In the genomic region with DNA sequence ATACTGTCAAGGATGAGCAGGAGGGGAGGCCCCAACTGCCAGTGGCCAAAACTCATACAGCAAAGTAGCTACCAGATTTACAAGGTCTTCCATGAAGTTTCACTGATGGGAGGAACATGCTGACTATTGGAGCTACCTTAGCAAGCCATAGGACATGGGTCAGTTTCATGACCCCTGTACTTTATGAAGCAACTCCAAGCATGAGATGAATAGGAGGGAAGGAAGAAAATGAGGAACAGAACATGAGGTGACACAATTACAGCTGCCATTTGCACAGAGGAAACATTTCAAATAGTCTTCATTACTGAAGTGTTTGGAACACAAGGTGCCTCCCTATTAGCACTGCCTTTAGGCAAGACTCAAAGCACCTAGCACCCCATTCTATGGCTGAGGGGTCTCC, we compare ENCODE assay signal across 22 mouse cellular contexts. TPM values are rescaled to one million over a fixed set of nuclear protein-coding genes. Genes with fewer than 3 reads are reported as not detected.
DNase-seq lines count a peak whose midpoint lies in the region; ATAC-seq and TF ChIP-seq lines count a peak whose summit lies in the region.
"Had no signal": no experiment of that assay in that cellular context is flagged by ENCODE, and none has a peak within 500 bp of the region (broad histone marks: within the 10 kb centered on the region; RNA-seq: fewer than 3 reads in every experiment).

No protein-coding gene starts in this region.

- peak overlapping the region; percentile 19 for H3K27ac ChIP-seq in kidney, adult 2 months (ENCODE audit: insufficient read depth, low read depth, low read length)
- peak overlapping the region; percentile 64 for H3K27ac ChIP-seq in liver, embryonic 13.5 days
- H3K27ac ChIP-seq in stomach, postnatal 0 days (replicated peaks): no peak overlapping the region
- H3K27ac ChIP-seq: forebrain, embryonic 10.5 days; hindbrain, embryonic 12.5 days; limb, embryonic 10.5 days; neural tube, embryonic 15.5 days had no signal

- TF ChIP-seq POLR2A in kidney, adult 2 months (IDR thresholded peaks at IDR 0.05; ENCODE audit: low read depth, low read length): no peak

- H3K27me3 ChIP-seq in kidney, adult 2 months (replicated peaks; ENCODE audit: control insufficient read depth, insufficient read depth, low read length): no peaks in the 10 kb centered on the region
- H3K27me3 ChIP-seq in liver, embryonic 13.5 days: no peaks in the 10 kb centered on the region
- H3K27me3 ChIP-seq in megakaryocyte, embryonic 14.5 days (replicated peaks): no peaks in the 10 kb centered on the region
- H3K27me3 ChIP-seq in stomach, postnatal 0 days (ENCODE audit: control insufficient read depth, insufficient read depth, low read length): no peaks in the 10 kb centered on the region
- H3K27me3 ChIP-seq: hindbrain, embryonic 12.5 days; neural tube, embryonic 15.5 days had no signal

- peak overlapping the region; percentile 46 for H3K9ac ChIP-seq in liver, embryonic 13.5 days
- no peak overlapping the region for H3K9ac ChIP-seq in stomach, postnatal 0 days (ENCODE audit: low read length)
- H3K9ac ChIP-seq: hindbrain, embryonic 12.5 days; neural tube, embryonic 15.5 days had no signal

- H3K9me3 ChIP-seq in liver, embryonic 13.5 days (replicated peaks): no peaks in the 10 kb centered on the region
- H3K9me3 ChIP-seq in megakaryocyte, embryonic 14.5 days: no peaks in the 10 kb centered on the region
- H3K9me3 ChIP-seq in stomach, postnatal 0 days (ENCODE audit: control insufficient read depth, low read length): no peaks in the 10 kb centered on the region
- H3K9me3 ChIP-seq: forebrain, embryonic 10.5 days; hindbrain, embryonic 12.5 days; limb, embryonic 10.5 days; neural tube, embryonic 15.5 days had no signal

- TF ChIP-seq EP300 in stomach, postnatal 0 days (optimal IDR thresholded peaks at IDR 0.05): no peak

- H3K4me2 ChIP-seq in liver, embryonic 13.5 days: peak overlapping the region; percentile 25
- no peak overlapping the region for H3K4me2 ChIP-seq in stomach, postnatal 0 days (replicated peaks; ENCODE audit: low read depth)
- H3K4me2 ChIP-seq: hindbrain, embryonic 12.5 days; midbrain, embryonic 11.5 days; neural tube, embryonic 15.5 days had no signal

- ATAC-seq in liver, embryonic 13.5 days (ENCODE audit: low read depth): no peak
- ATAC-seq in stomach, postnatal 0 days (ENCODE audit: low FRiP score, low TSS enrichment): no peak
- ATAC-seq: forebrain, embryonic 16.5 days had no signal

- H3K4me3 ChIP-seq in kidney, adult 2 months (ENCODE audit: insufficient read depth, low read depth, low read length): no peak overlapping the region
- no peak overlapping the region for H3K4me3 ChIP-seq in liver, embryonic 13.5 days (replicated peaks)
- peak overlapping the region; percentile 38 for H3K4me3 ChIP-seq in megakaryocyte, embryonic 14.5 days (replicated peaks)
- H3K4me3 ChIP-seq in stomach, postnatal 0 days (ENCODE audit: low read depth, low read length): no peak overlapping the region
- H3K4me3 ChIP-seq: forebrain, embryonic 10.5 days; hindbrain, embryonic 12.5 days; limb, embryonic 10.5 days; neural tube, embryonic 15.5 days had no signal

- TF ChIP-seq CTCF in kidney, adult 2 months (conservative IDR thresholded peaks at IDR 0.05; ENCODE audit: insufficient read depth, insufficient read length, low read depth, low read length): no peak
- TF ChIP-seq CTCF in stomach, postnatal 0 days (IDR thresholded peaks at IDR 0.05; ENCODE audit: low read depth): no peak

- no peaks in the 10 kb centered on the region for H3K36me3 ChIP-seq in kidney, adult 2 months (ENCODE audit: control insufficient read depth, insufficient read depth, low read length)
- peaks cover 17% of the 10 kb centered on the region for H3K36me3 ChIP-seq in liver, embryonic 13.5 days
- H3K36me3 ChIP-seq in megakaryocyte, embryonic 14.5 days (replicated peaks; ENCODE audit: low read length): peaks cover 50% of the 10 kb centered on the region
- no peaks in the 10 kb centered on the region for H3K36me3 ChIP-seq in stomach, postnatal 0 days (ENCODE audit: control insufficient read depth, insufficient read depth, low read length)
- H3K36me3 ChIP-seq: hindbrain, embryonic 12.5 days; neural tube, embryonic 15.5 days had no signal

- DNase-seq in kidney, adult 2 months: no peak
- no peak for DNase-seq in kidney, adult 9 months
- DNase-seq in 416B (ENCODE audit: low read depth): peak; percentile 37
- no peak for DNase-seq in liver, embryonic 13.5 days
- no peak for DNase-seq in stomach, postnatal 0 days (ENCODE audit: low spot score)
- DNase-seq in thymus, postnatal 25 days: no peak
- no peak for DNase-seq in adrenal gland, adult 2 months
- DNase-seq: cerebellum, adult 18-20 months; cerebellum, postnatal 14 days; gastrocnemius, postnatal 14 days; heart, adult 18-20 months; layer of hippocampus, adult 9-11 months; lung, adult 18-20 months; lung, postnatal 4 days; spleen, adult 18-20 months had no signal

- H3K4me1 ChIP-seq in kidney, adult 2 months (ENCODE audit: control insufficient read depth, insufficient read depth, low read length): peaks cover 43% of the 10 kb centered on the region
- peaks cover 87% of the 10 kb centered on the region for H3K4me1 ChIP-seq in liver, embryonic 13.5 days (replicated peaks)
- H3K4me1 ChIP-seq in megakaryocyte, embryonic 14.5 days: peaks cover 78% of the 10 kb centered on the region
- H3K4me1 ChIP-seq in stomach, postnatal 0 days (replicated peaks; ENCODE audit: control insufficient read depth, insufficient read depth): peaks cover 2% of the 10 kb centered on the region; the same call in 1 of the 2 replicates

RNA-seq across cellular contexts. Expression of gene Tbxas1, which starts 9.4 kb away (rescaled TPM):
- 19.5 and 21.5 TPM in 2 replicates for polyA plus RNA-seq in kidney, adult 2 months (2012; rRNA removed)
- 11.4 and 12.2 TPM in 2 replicates for polyA plus RNA-seq in liver, embryonic 13.5 days (2015; fragmentation: Nextera tagmentation; extraction: Ambion mirVana)
- 165 and 265 TPM in 2 replicates for polyA plus RNA-seq in megakaryocyte, embryonic 14.5 days (2012; ENCODE audit: insufficient read depth, low replicate concordance)
- polyA plus RNA-seq in stomach, postnatal 0 days (2015; fragmentation: Nextera tagmentation; extraction: Ambion mirVana): 1.9 and 2.0 TPM in 2 replicates
- total RNA-seq in adrenal gland, adult 2 months (2021): 1 to 10 TPM; 7.5 to 8.5 TPM
- polyA plus RNA-seq in adrenal gland, adult 2 months (2012; rRNA removed): 3.3 and 4.0 TPM in 2 replicates

RNA-seq across cellular contexts. Expression of gene Hipk2, which starts 10.2 kb away (rescaled TPM):
- 46.4 and 50.8 TPM in 2 replicates for polyA plus RNA-seq in kidney, adult 2 months (2012; rRNA removed)
- 20.1 and 20.4 TPM in 2 replicates for polyA plus RNA-seq in liver, embryonic 13.5 days (2015; fragmentation: Nextera tagmentation; extraction: Ambion mirVana)
- 102 and 296 TPM in 2 replicates for polyA plus RNA-seq in megakaryocyte, embryonic 14.5 days (2012; ENCODE audit: insufficient read depth, low replicate concordance)
- polyA plus RNA-seq in stomach, postnatal 0 days (2015; fragmentation: Nextera tagmentation; extraction: Ambion mirVana): 13.7 and 13.9 TPM in 2 replicates
- 100 to 1,000 TPM in 1 of 2 experiments, 10 to 100 TPM in 1; 98.6 to 163 TPM for total RNA-seq in adrenal gland, adult 2 months (2021)
- polyA plus RNA-seq in adrenal gland, adult 2 months (2012; rRNA removed): 85.1 and 97.1 TPM in 2 replicates
